Mouse (Mus musculus) kidney, embryonic 14.5 days (tissue): Measurements from ENCODE around the gene Inpp5b. TPM values are rescaled to one million over a fixed set of nuclear protein-coding genes. Genes with fewer than 3 reads are reported as not detected.
A peak's percentile ranks its signal among the peaks of the same experiment; 100 is the strongest.
"Not testable (repeated sequence)": the region's sequence is repeated elsewhere in the genome, so short reads cannot be mapped to it uniquely, and the experiment has no call there.

Experiments
- ATAC-seq: fragments of 200-750 bp; cut with Nextera tagmentation; 2 replicates; pipeline ENCODE4 v1.8.0; 2017; ENCODE audit warnings: moderate number of reproducible peaks, mild to moderate bottlenecking, moderate TSS enrichment, moderate library complexity; ENCODE audit not compliant: low FRiP score, low TSS enrichment
- H3K27ac ChIP-seq: fragments of 300-500 bp; sonication (generic); 2 replicates; pipeline ENCODE4 v1.5.1; 2014; ENCODE audit warnings: low read depth, mild to moderate bottlenecking, low read length, moderate library complexity, mixed read lengths
- H3K27me3 ChIP-seq: fragments of 300-500 bp; sonication (generic); 2 replicates; pipeline ENCODE4 v1.6.1; 2014; ENCODE audit warnings: mild to moderate bottlenecking, low read length; ENCODE audit not compliant: control insufficient read depth, insufficient read depth
- H3K36me3 ChIP-seq: fragments of 300-500 bp; sonication (generic); 2 replicates; pipeline ENCODE4 v1.6.1; 2014; ENCODE audit warnings: low read length, mixed read lengths; ENCODE audit not compliant: control insufficient read depth, insufficient read depth
- H3K4me1 ChIP-seq: fragments of 300-500 bp; sonication (generic); 2 replicates; pipeline ENCODE4 v1.6.1; 2014; ENCODE audit warnings: low read length, mixed read lengths; ENCODE audit not compliant: control insufficient read depth, insufficient read depth
- H3K4me2 ChIP-seq: fragments of 300-500 bp; sonication (generic); replicated peaks from 2 replicates; pipeline ENCODE4 v1.6.1; 2014; ENCODE audit warnings: low read depth, mild to moderate bottlenecking, low read length
- H3K4me3 ChIP-seq: fragments of 300-500 bp; sonication (generic); 2 replicates; pipeline ENCODE4 v1.5.1; 2014; ENCODE audit warnings: mild to moderate bottlenecking, low read length
- H3K9ac ChIP-seq: fragments of 300-500 bp; sonication (generic); 2 replicates; pipeline ENCODE4 v1.6.1; 2014; ENCODE audit warnings: low read depth, mild to moderate bottlenecking, low read length, moderate library complexity
- H3K9me3 ChIP-seq: fragments of 300-500 bp; sonication (generic); 2 replicates; pipeline ENCODE4 v1.6.1; 2016; ENCODE audit warnings: low read length; ENCODE audit not compliant: control insufficient read depth
- WGBS: fragments of 180-500 bp; shearing (Covaris S2); extraction: QIAGEN DNeasy Blood & Tissue Kit; methylation state at CpG from one replicate; pipeline ENCODE4 v1.1.7; 2014; 5-methylcytosine and 5-hydroxymethylcytosine counted together
- polyA plus RNA-seq: library from polyadenylated mRNA; unstranded; fragments of >200 nt; fragmentation: Nextera tagmentation; extraction: Ambion mirVana; gene quantifications from 2 replicates; pipeline ENCODE4 v1.2.1, GENCODE M21; 2014

Gene Inpp5b
- polyA plus RNA-seq, 1 experiment from 2014 or later, result 26.4 TPM

GRCm38 (mm10) chr4:124701052-124701845 lies 40.4 kb upstream of the Inpp5b start:
- 3% methylated on average over 18 of the region's 22 CpGs for WGBS
- peak overlapping the region; percentile 83 for H3K27ac ChIP-seq
- no peaks in the 10 kb centered on the region for H3K27me3 ChIP-seq
- peak overlapping the region; percentile 82 for H3K4me3 ChIP-seq
- peaks cover 4% of the 10 kb centered on the region; the same call in 1 of the 2 replicates for H3K36me3 ChIP-seq
- no peaks in the 10 kb centered on the region for H3K9me3 ChIP-seq
- H3K4me1 ChIP-seq, result peaks cover 45% of the 10 kb centered on the region
- peak; percentile 11; the same call in 1 of the 2 replicates for ATAC-seq
- H3K9ac ChIP-seq, result peak overlapping the region; percentile 85
- H3K4me2 ChIP-seq, result peak overlapping the region; percentile 92

DNA sequence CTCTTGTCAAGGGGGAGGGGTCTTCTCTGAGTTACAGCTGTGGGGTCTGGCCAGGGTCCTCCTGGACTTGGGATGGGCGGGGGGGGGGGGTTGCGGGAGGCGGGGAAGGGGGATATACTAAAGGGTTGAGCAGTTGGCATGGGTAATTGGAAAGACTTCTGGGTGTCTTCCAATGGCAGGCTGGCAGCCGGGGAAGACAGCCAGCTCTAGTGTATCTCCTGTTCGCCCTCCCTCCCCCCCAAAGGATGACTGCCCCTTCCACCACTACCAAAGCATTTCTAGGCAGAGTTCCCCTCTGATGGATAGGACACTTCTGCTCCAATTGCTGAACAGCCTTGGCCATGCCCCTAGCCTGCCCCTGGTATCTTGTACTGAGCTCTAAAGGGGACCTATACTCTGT lies 39.7 kb upstream of the Inpp5b start:
- no peak for ATAC-seq
- H3K27me3 ChIP-seq, result no peaks in the 10 kb centered on the region
- H3K9me3 ChIP-seq, result no peaks in the 10 kb centered on the region
- peaks cover 44% of the 10 kb centered on the region for H3K4me1 ChIP-seq
- 32% methylated on average over 5 of the region's 5 CpGs for WGBS
- peak overlapping the region; percentile 85; the same call in 1 of the 2 replicates for H3K9ac ChIP-seq
- peaks cover 4% of the 10 kb centered on the region; the same call in 1 of the 2 replicates for H3K36me3 ChIP-seq
- peak overlapping the region; percentile 92 for H3K4me2 ChIP-seq
- H3K4me3 ChIP-seq, result peak overlapping the region; percentile 82
- H3K27ac ChIP-seq, result peak overlapping the region; percentile 83; the same call in 1 of the 2 replicates

- Histone ChIP-seq H3K27ac (peak overlapping the region; percentile 96), H3K4me2 (peak overlapping the region; percentile 35), H3K4me3 (no peak overlapping the region; the same call in 1 of the 2 replicates), H3K9ac (no peak overlapping the region), H3K27me3 (no peaks in the 10 kb centered on the region), H3K9me3 (no peaks in the 10 kb centered on the region), H3K4me1 (peaks cover 44% of the 10 kb centered on the region), H3K36me3 (peaks cover 4% of the 10 kb centered on the region; the same call in 1 of the 2 replicates)
- no peak for ATAC-seq
- WGBS, result 28% methylated on average over 2 of the region's 2 CpGs
Measured at GRCm38 (mm10) chr4:124703406-124703805, 38.2 kb upstream of the Inpp5b start.

GRCm38 (mm10) chr4:124703881-124704796 lies 37.5 kb upstream of the Inpp5b start:
- Histone ChIP-seq H3K9ac (peak overlapping the region; percentile 46; the same call in 1 of the 2 replicates), H3K27me3 (no peaks in the 10 kb centered on the region), H3K9me3 (no peaks in the 10 kb centered on the region), H3K4me1 (peaks cover 46% of the 10 kb centered on the region), H3K27ac (peak overlapping the region; percentile 96), H3K36me3 (peaks cover 4% of the 10 kb centered on the region; the same call in 1 of the 2 replicates), H3K4me2 (peak overlapping the region; percentile 35), H3K4me3 (peak overlapping the region; percentile 1; the same call in 1 of the 2 replicates)
- 10% methylated on average over 6 of the region's 6 CpGs for WGBS
- no peak for ATAC-seq

DNA sequence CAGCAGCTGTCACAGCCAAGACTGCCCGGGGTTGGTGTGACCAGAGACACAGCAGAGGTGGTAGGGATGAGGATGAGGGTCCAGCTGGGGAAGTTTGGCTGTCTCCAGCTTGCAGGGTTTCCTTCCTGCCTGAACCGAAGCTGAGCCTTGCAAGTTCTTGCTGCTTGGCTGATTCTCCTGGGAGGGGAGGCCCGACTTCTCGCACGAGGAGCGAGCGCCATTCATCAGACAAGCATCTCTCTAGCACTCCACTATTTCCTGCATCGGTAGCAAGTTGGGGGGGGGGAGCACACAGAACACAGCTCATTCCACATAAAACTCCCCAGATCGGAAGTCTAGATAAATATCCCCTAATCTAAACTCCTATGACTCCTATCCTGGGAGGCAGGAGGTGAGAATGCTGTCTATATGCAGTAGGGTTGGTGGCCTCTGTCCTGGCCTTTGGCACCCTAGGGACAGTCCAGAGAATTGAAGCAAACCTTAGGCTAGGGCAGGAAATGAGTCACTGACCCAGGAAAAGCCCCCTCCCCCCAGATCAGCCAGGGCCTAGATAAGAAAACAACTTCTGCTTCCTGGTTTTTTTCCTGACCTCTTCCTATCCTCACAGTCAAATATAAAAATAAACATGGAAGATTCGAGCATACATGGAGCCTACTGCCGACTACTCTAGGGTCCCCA lies 36.7 kb upstream of the Inpp5b start:
- 0 out of 2 replicates have a peak overlapping the region, but pooled peaks have one; percentile 1 for H3K4me3 ChIP-seq
- H3K27me3 ChIP-seq, result no peaks in the 10 kb centered on the region
- WGBS, result 4% methylated on average over 11 of the region's 11 CpGs
- H3K27ac ChIP-seq, result peak overlapping the region; percentile 96
- peak overlapping the region; percentile 35 for H3K4me2 ChIP-seq
- no peaks in the 10 kb centered on the region for H3K9me3 ChIP-seq
- no peak for ATAC-seq
- H3K36me3 ChIP-seq, result peaks cover 4% of the 10 kb centered on the region; the same call in 1 of the 2 replicates
- peaks cover 48% of the 10 kb centered on the region for H3K4me1 ChIP-seq
- peak overlapping the region; percentile 46; the same call in 1 of the 2 replicates for H3K9ac ChIP-seq

GRCm38 (mm10) chr4:124705661-124706269 lies 35.9 kb upstream of the Inpp5b start:
- peaks cover 51% of the 10 kb centered on the region for H3K4me1 ChIP-seq
- no peak for ATAC-seq
- H3K4me2 ChIP-seq, result peak overlapping the region; percentile 5; the same call in 1 of the 2 replicates
- peaks cover 4% of the 10 kb centered on the region; the same call in 1 of the 2 replicates for H3K36me3 ChIP-seq
- H3K27ac ChIP-seq, result peak overlapping the region; percentile 96; the same call in 1 of the 2 replicates
- no peak overlapping the region for H3K9ac ChIP-seq
- no peaks in the 10 kb centered on the region for H3K27me3 ChIP-seq
- no peaks in the 10 kb centered on the region for H3K9me3 ChIP-seq
- WGBS, result 80% methylated on average over 23 of the region's 23 CpGs
- no peak overlapping the region for H3K4me3 ChIP-seq

DNA sequence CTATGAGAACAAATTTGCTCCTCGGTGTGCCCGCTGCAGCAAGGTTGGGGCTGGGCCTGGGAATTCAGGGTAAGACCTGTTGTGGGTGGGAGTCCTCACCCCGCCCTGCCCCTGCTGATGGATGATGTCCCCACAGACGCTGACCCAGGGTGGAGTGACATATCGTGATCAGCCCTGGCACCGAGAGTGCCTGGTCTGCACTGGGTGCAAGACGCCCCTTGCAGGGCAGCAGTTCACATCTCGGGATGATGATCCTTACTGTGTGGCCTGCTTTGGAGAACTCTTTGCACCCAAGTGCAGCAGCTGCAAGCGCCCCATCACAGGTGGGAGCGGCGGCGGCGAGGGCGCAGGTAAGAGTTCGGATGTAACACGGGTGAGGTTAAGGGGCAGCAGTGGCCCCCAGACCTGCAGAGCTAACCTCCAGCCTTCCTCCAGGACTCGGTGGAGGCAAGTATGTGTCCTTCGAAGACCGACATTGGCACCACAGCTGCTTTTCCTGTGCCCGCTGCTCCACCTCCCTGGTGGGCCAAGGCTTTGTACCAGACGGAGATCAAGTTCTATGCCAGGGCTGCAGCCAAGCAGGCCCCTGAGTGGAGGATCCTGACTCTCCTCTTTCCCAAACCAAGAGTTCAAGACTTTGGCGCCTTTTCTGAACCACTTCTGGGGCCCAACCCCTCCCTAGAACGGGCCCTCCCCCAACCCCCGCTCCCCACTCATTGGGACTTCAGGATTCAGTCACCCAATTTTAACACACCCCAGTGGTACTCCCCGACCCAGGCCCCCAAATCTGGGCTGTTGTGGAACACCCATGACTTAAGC lies 34.1 kb upstream of the Inpp5b start:
- 91% methylated on average over 25 of the region's 25 CpGs for WGBS
- H3K9ac ChIP-seq, result not testable (repeated sequence)

More for the DNA sequence above, 34.1 kb upstream of the Inpp5b start:
- H3K9me3 ChIP-seq, H3K4me3 ChIP-seq, H3K4me2 ChIP-seq, H3K27ac ChIP-seq, H3K27me3 ChIP-seq, H3K36me3 ChIP-seq, ATAC-seq: not testable (repeated sequence)
- H3K4me1 ChIP-seq, result peaks cover 43% of the 10 kb centered on the region
